Mouse (Mus musculus) limb, embryonic 14.5 days (tissue): Measurements from ENCODE around the gene Lmbr1l. TPM values are rescaled to one million over a fixed set of nuclear protein-coding genes. Genes with fewer than 3 reads are reported as not detected.

Source experiments
- ATAC-seq: fragments of 200-750 bp; cut with Nextera tagmentation; 2 replicates; pipeline ENCODE4 v1.8.0; 2017; ENCODE audit warnings: low read depth, moderate number of reproducible peaks, moderate TSS enrichment; ENCODE audit not compliant: low FRiP score
- DNase-seq: peaks from one replicate; pipeline ENCODE4 v3.0.0-alpha.2; 2015; ENCODE audit warnings: low spot score
- H3K27ac ChIP-seq: fragments of 300-500 bp; sonication (generic); replicated peaks from 2 replicates; pipeline ENCODE4 v1.5.1; 2014; ENCODE audit warnings: low read depth, mild to moderate bottlenecking, low read length, moderate library complexity, mixed read lengths
- H3K27me3 ChIP-seq: fragments of 300-500 bp; sonication (generic); 2 replicates; pipeline ENCODE4 v1.6.1; 2014; ENCODE audit warnings: low read length, mixed read lengths; ENCODE audit not compliant: control insufficient read depth, insufficient read depth
- H3K36me3 ChIP-seq: fragments of 300-500 bp; sonication (generic); 2 replicates; pipeline ENCODE4 v1.6.1; 2014; ENCODE audit warnings: mild to moderate bottlenecking, low read length, moderate library complexity, mixed read lengths; ENCODE audit not compliant: control insufficient read depth, insufficient read depth
- H3K4me1 ChIP-seq: fragments of 300-500 bp; sonication (generic); 2 replicates; pipeline ENCODE4 v1.6.1; 2014; ENCODE audit warnings: antibody characterized with exemption, low read length, mixed read lengths; ENCODE audit not compliant: control insufficient read depth, insufficient read depth
- H3K4me2 ChIP-seq: fragments of 300-500 bp; sonication (generic); replicated peaks from 2 replicates; pipeline ENCODE4 v1.6.1; 2014; ENCODE audit warnings: low read depth, mild to moderate bottlenecking, low read length, moderate library complexity; ENCODE audit not compliant: severe bottlenecking
- H3K4me3 ChIP-seq: fragments of 300-500 bp; sonication (generic); replicated peaks from 2 replicates; pipeline ENCODE4 v1.5.1; 2014; ENCODE audit warnings: low read length
- H3K9ac ChIP-seq: fragments of 300-500 bp; sonication (generic); 2 replicates; pipeline ENCODE4 v1.6.1; 2014; ENCODE audit warnings: mild to moderate bottlenecking, low read depth, low read length, moderate library complexity; ENCODE audit not compliant: severe bottlenecking
- H3K9me3 ChIP-seq: fragments of 300-500 bp; sonication (generic); 2 replicates; pipeline ENCODE4 v1.6.1; 2016; ENCODE audit warnings: low read length; ENCODE audit not compliant: control insufficient read depth
- POLR2A ChIP-seq: fragments of 200-500 bp; IDR thresholded peaks from 2 replicates; pipeline ENCODE4 v1.8.0; 2012; ENCODE audit warnings: inconsistent platforms, mild to moderate bottlenecking, moderate library complexity, borderline replicate concordance; ENCODE audit not compliant: insufficient read depth, insufficient read length; ENCODE audit errors: extremely low read depth
- WGBS: fragments of 180-500 bp; shearing (Covaris S2); extraction: QIAGEN DNeasy Blood & Tissue Kit; methylation state at CpG from one replicate; pipeline ENCODE4 v1.1.7; 2014; 5-methylcytosine and 5-hydroxymethylcytosine counted together
- polyA plus RNA-seq, 2 experiments: library from polyadenylated mRNA; depleted of rRNA in 1 of 2; stranded (reverse) in 1 of 2; unstranded in 1 of 2; fragments of >200 nt; fragmentation: Nextera tagmentation in 1 of 2; extraction: Ambion mirVana in 1 of 2; gene quantifications; 2 replicates each; pipeline versions ENCODE4 v1.2.1 to v1.2.3; 2012 to 2014

Gene Lmbr1l
- polyA plus RNA-seq, 2 experiments: 5.5 to 66.8 TPM

DNA sequence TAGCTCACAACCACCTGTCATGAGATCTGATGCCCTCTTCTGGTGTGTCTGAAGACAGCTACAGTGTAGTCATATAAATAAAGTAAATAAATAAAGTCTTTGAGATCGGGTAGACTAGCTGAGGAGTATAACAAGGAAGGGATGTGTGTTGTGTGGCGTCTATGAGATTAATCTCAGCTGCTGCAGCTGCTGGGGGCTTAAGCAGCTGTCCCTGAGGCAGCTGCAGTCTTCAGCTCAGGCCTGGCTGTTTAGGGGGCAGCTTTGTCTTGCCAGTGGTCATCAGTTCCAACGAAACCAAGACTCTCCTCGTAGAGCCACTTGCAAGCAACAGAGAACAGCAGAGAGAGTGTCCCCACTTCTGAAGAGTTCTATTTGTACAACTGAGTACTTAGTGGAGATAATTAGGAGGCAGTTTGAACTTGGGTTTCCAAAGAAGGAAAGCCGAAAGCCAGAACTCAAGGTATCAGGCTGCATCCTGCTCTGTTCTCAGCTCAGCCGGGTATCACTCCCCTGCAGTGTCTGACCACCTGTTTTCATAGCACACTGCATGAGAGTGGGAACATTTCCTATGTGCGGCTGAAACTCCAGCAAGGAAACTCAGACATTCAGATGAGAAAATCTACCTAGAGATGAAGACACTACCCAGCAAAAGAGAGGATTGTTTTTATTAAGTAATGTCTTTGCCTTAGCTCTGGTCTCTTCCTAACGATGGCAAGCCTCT is 31.2 kb downstream of the Lmbr1l start:
- peaks cover 7% of the 10 kb centered on the region for H3K27me3 ChIP-seq
- H3K4me1 ChIP-seq: peaks cover under 1% of the 10 kb centered on the region; the same call in 1 of the 2 replicates
- no peak overlapping the region for H3K4me2 ChIP-seq
- DNase-seq (no peak), ATAC-seq (peak; percentile 73)
- no peak overlapping the region for H3K9ac ChIP-seq
- no peak overlapping the region for H3K27ac ChIP-seq
- WGBS: 58% methylated on average over 8 of the region's 8 CpGs
- H3K9me3 ChIP-seq: no peaks in the 10 kb centered on the region
- H3K4me3 ChIP-seq: no peak overlapping the region
- no peak for TF ChIP-seq POLR2A
- H3K36me3 ChIP-seq: no peaks in the 10 kb centered on the region

- Histone ChIP-seq H3K9ac (no peak overlapping the region), H3K27me3 (no peaks in the 10 kb centered on the region), H3K4me1 (peaks cover 12% of the 10 kb centered on the region), H3K4me2 (no peak overlapping the region), H3K4me3 (no peak overlapping the region), H3K36me3 (no peaks in the 10 kb centered on the region), H3K9me3 (no peaks in the 10 kb centered on the region), H3K27ac (no peak overlapping the region)
- no peak for ATAC-seq
- no peak for TF ChIP-seq POLR2A
- no peak for DNase-seq
- WGBS: 83% methylated on average over 1 of the region's 1 CpGs
Measured at GRCm38 (mm10) chr15:98884106-98884505, 33.9 kb downstream of the Lmbr1l start.

DNA sequence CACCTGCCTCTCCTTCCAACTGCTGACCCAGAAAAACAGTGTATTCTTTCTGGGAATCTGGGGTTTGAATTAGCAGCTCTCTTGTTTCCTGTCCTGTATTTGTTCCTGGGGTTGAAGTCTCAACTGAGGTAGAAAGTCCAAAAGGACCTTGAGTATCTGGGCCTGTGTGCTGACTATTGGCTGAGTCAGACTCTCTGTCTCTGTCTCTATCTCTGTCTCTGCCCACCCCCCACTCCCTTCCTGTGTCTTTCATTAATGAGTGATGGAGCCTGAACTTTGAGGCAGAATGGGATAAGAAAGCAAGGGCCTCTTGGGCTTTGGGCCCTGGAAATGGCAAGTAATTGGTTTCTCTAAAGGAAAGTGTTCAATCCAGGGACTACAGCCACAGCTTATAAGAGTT is 34.4 kb downstream of the Lmbr1l start:
- no peak for TF ChIP-seq POLR2A
- DNase-seq: no peak
- no peak overlapping the region for H3K27ac ChIP-seq

GRCm38 (mm10) chr15:98881656-98882008 is 36.4 kb downstream of the Lmbr1l start:
- Histone ChIP-seq H3K27ac (no peak overlapping the region), H3K4me3 (peak overlapping the region; percentile 72), H3K4me2 (peak overlapping the region; percentile 76), H3K36me3 (no peaks in the 10 kb centered on the region; the same call in 1 of the 2 replicates), H3K27me3 (no peaks in the 10 kb centered on the region), H3K9me3 (no peaks in the 10 kb centered on the region), H3K4me1 (peaks cover 12% of the 10 kb centered on the region), H3K9ac (no peak overlapping the region)
- 8% methylated on average over 5 of the region's 5 CpGs for WGBS
- TF ChIP-seq POLR2A: no peak
- ATAC-seq: no peak
- no peak for DNase-seq

More for the DNA sequence above, 34.4 kb downstream of the Lmbr1l start:
- no peaks in the 10 kb centered on the region for H3K36me3 ChIP-seq
- no peak for ATAC-seq
- H3K27me3 ChIP-seq: no peaks in the 10 kb centered on the region
- H3K9ac ChIP-seq: no peak overlapping the region
- no peak overlapping the region for H3K4me3 ChIP-seq
- H3K4me1 ChIP-seq: peaks cover 12% of the 10 kb centered on the region
- no peak overlapping the region for H3K4me2 ChIP-seq
- H3K9me3 ChIP-seq: no peaks in the 10 kb centered on the region

DNA sequence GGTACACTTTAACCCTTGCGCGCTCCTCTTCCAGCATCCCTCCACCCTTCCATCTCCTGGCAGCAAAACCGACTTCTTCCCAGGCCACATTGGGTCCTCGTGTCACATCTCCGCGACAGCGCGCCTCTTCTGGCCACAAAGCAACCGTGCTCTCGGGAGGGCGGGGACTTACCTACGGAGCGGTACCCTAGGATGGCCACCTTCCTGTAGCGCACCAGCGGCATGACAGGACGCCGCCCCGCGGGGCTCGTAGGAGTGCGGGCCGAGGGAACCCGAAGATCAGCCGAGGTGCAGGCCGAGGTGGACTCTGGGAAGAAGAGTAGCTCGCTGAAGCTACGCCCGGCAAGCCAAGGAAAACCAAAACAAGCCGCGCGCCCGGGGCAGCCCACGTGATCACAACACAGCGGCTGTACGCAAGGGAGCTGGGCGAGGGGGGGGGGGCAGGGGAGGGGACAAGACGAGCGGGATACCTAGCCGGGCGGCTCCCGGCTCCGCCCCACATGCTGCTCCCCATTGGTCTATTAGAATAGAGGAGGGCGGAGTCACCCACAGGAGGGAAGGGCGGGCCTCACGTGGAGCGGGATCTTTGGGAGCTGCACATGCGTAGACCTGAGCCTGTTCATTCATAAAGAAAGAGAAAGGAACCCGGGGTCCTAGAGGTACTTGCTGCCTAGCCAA is 36.9 kb downstream of the Lmbr1l start:
- H3K9ac ChIP-seq: peak overlapping the region; percentile 61
- DNase-seq: peak; percentile 97
- under 1% methylated on average over 46 of the region's 48 CpGs for WGBS
- 0 out of 2 replicates have a peak, but pooled peaks have one; percentile 24 for TF ChIP-seq POLR2A
- peak overlapping the region; percentile 53 for H3K27ac ChIP-seq
- H3K9me3 ChIP-seq: no peaks in the 10 kb centered on the region
- H3K4me2 ChIP-seq: peak overlapping the region; percentile 76
- no peaks in the 10 kb centered on the region for H3K27me3 ChIP-seq
- no peaks in the 10 kb centered on the region; the same call in 1 of the 2 replicates for H3K36me3 ChIP-seq
- H3K4me1 ChIP-seq: peaks cover 12% of the 10 kb centered on the region
- ATAC-seq: peak; percentile 97
- peak overlapping the region; percentile 72 for H3K4me3 ChIP-seq
